Mouse (Mus musculus): ENCODE results near the gene Ufsp1. TPM values are rescaled to one million over a fixed set of nuclear protein-coding genes. Genes with fewer than 3 reads are reported as not detected.

The Ufsp1 gene
- polyA plus RNA-seq, 1 experiment, result 7.4 TPM

- peaks cover 5% of the 10 kb centered on the region for H3K4me1 ChIP-seq (ENCODE audit: control insufficient read depth, insufficient read depth, insufficient read length, low read length)
- peak within 1 kb of the TSS; percentile 56 for H3K27ac ChIP-seq (replicated peaks; ENCODE audit: low read depth, low read length)
- peak within 1 kb of the TSS; percentile 98 for H3K4me3 ChIP-seq (ENCODE audit: insufficient read depth, low read depth, low read length)
Measured at GRCm38 (mm10) chr5:137307071-137307912, 12.9 kb downstream of the Ufsp1 start, which contains the start of gene Srrt. Gene Srrt (minus strand): TSS chr5:137307674.

GRCm38 (mm10) chr5:137308356-137308755 is 13.9 kb downstream of the Ufsp1 start:
- no peak overlapping the region for H3K27ac ChIP-seq (replicated peaks; ENCODE audit: low read depth, low read length)
- H3K4me1 ChIP-seq (ENCODE audit: control insufficient read depth, insufficient read depth, insufficient read length, low read length), result peaks cover 12% of the 10 kb centered on the region
- no peak overlapping the region for H3K4me3 ChIP-seq (ENCODE audit: insufficient read depth, low read depth, low read length)

GRCm38 (mm10) chr5:137313466-137314192 is 19.2 kb downstream of the Ufsp1 start:
- H3K27ac ChIP-seq (replicated peaks; ENCODE audit: low read depth, low read length), result peak overlapping the region; percentile 86
- peak overlapping the region; percentile 80 for H3K4me3 ChIP-seq (ENCODE audit: insufficient read depth, low read depth, low read length)

GRCm38 (mm10) chr5:137314193-137315083 is 20.0 kb downstream of the Ufsp1 start, which contains the start of gene Trip6:
Gene Trip6 (minus strand): TSS chr5:137314404.
- peaks cover 7% of the 10 kb centered on the region; the same call in 1 of the 2 replicates for H3K4me1 ChIP-seq (ENCODE audit: control insufficient read depth, insufficient read depth, insufficient read length, low read length)
- peak within 1 kb of the TSS; percentile 86 for H3K27ac ChIP-seq (replicated peaks; ENCODE audit: low read depth, low read length)
- peak within 1 kb of the TSS; percentile 80 for H3K4me3 ChIP-seq (ENCODE audit: insufficient read depth, low read depth, low read length)

More at GRCm38 (mm10) chr5:137313466-137314192, 19.2 kb downstream of the Ufsp1 start:
- H3K4me1 ChIP-seq (ENCODE audit: control insufficient read depth, insufficient read depth, insufficient read length, low read length), result peaks cover 7% of the 10 kb centered on the region; the same call in 1 of the 2 replicates

DNA sequence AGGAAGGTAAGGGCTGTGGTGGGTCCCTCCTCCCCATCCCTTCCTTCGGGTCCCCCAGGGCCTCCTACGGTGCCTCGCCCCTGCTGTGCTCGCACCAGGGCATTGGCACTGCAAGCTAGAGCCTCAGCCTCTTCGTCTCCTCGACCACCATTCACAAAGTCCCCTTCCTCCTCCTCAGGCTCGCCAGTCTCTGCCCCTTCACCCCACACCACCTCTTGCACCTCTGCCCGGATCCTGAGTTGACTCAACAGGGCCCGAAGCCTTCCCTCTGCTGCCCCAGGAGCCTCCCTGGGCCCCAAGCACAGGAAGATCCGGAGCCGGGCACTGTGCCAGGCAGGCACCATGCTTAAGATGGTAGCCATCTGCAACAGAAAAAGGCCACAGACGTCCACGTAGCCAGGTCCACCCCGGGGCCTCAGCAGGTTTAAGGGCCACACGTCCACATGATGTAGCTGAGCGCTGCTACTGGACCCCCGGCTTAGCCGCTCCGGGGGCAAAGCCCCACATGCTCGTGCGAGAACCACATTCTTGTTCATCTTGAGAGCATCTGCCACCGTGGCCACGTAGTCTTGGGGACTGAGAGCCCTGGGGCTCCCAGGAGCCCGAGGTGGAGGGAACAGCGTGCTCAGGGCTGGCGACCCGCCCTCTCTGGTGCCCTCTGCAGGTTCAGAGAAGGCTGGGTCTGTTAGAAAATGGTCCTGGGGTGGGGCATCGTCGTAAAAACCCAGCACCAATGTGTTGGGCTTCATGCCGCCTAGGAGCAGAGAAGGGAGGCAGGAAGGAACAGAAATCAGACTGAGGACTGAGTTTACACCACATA is 20.9 kb downstream of the Ufsp1 start:
- H3K4me3 ChIP-seq (ENCODE audit: insufficient read depth, low read depth, low read length), result no peak overlapping the region
- H3K27ac ChIP-seq (replicated peaks; ENCODE audit: low read depth, low read length), result no peak overlapping the region

DNA sequence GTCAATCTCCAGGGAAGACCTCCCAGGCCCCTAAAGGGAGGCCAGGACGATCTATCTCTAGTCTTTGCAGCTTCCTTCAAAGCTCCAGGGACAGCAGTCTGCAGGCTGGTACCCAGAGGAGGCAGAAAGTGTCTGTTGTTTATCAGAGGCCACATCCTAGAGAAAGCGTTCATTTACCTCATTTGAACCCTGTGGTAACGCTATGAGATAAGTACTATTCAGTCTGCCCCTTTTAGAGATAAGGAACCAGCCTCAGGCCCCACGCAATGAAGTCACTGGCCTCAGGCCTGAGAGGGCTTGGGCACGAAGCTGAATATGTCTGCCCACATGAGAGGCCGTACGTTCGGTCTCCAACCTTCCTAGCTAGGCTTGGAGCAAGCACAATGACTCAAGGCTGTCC is 22.9 kb downstream of the Ufsp1 start:
- peaks cover 7% of the 10 kb centered on the region; the same call in 1 of the 2 replicates for H3K4me1 ChIP-seq (ENCODE audit: control insufficient read depth, insufficient read depth, insufficient read length, low read length)
- H3K4me3 ChIP-seq (ENCODE audit: insufficient read depth, low read depth, low read length), result no peak overlapping the region
- H3K27ac ChIP-seq (replicated peaks; ENCODE audit: low read depth, low read length), result no peak overlapping the region

More for the DNA sequence above, 20.9 kb downstream of the Ufsp1 start:
- H3K4me1 ChIP-seq (ENCODE audit: control insufficient read depth, insufficient read depth, insufficient read length, low read length), result peaks cover 7% of the 10 kb centered on the region; the same call in 1 of the 2 replicates

DNA sequence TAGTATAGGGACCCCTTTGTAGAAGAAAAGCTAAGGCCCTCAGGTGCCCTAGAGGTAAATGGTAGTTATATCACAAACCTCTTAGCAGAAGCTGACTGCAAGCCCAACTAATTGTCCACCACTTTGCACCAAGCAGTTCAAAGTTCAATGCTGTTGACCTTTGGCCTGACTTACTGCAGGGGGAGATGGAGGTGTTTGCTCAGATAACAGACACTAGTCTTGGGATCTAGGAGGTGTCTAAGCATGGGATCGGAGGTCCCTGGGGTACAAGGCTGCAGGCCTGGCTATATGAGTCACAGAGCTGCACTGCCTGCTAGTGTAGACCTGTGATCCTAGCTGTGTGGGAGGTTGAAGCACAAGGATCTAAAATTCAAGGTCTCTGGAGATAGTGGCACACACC is 24.1 kb downstream of the Ufsp1 start:
- H3K4me3 ChIP-seq (ENCODE audit: insufficient read depth, low read depth, low read length), result no peak overlapping the region
- no peak overlapping the region for H3K27ac ChIP-seq (replicated peaks; ENCODE audit: low read depth, low read length)
- no peaks in the 10 kb centered on the region for H3K4me1 ChIP-seq (ENCODE audit: control insufficient read depth, insufficient read depth, insufficient read length, low read length)

DNA sequence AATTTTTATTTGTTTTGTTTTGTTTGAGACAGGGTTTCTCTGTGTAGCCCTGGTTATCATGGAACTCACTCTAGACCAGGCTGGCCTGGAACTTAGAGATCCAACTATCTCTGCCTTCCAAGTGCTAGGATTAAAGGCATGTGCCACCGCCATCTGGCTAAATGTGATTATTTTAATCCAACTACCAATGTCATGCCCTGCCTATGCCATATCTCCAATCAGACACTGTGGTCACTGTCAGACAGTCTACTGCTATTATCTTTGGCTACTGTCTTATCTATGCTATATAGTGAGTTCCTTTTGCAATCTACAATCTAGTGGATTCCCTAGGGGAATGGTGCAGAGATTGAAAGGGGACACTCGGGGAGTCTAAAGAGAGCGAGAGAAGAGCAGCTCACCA is 26.6 kb downstream of the Ufsp1 start:
- Histone ChIP-seq H3K4me3 (ENCODE audit: insufficient read depth, low read depth, low read length) (no peak overlapping the region), H3K4me1 (ENCODE audit: control insufficient read depth, insufficient read depth, insufficient read length, low read length) (no peaks in the 10 kb centered on the region), H3K27ac (replicated peaks; ENCODE audit: low read depth, low read length) (no peak overlapping the region)

DNA sequence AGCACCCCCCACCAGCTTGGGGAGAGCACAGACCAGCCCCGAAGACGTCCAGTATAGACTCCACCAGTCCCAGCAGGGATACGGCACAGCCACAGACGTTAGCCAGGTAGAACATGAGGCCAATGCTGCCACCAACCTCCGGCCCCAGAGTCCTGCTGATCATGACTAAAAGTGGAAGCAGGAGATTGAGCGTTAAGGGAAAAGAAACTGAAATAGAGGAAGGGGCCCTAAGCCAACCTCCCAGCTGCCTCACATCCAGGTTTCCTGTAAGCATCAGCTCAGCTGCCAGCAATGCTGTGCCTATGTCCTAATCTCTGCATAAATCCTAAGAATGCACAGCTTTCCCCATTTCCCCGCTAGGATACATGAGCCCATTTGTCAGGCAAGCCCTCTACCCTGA is 36.5 kb downstream of the Ufsp1 start:
- no peak overlapping the region for H3K4me3 ChIP-seq (ENCODE audit: insufficient read depth, low read depth, low read length)
- H3K27ac ChIP-seq (replicated peaks; ENCODE audit: low read depth, low read length), result no peak overlapping the region

DNA sequence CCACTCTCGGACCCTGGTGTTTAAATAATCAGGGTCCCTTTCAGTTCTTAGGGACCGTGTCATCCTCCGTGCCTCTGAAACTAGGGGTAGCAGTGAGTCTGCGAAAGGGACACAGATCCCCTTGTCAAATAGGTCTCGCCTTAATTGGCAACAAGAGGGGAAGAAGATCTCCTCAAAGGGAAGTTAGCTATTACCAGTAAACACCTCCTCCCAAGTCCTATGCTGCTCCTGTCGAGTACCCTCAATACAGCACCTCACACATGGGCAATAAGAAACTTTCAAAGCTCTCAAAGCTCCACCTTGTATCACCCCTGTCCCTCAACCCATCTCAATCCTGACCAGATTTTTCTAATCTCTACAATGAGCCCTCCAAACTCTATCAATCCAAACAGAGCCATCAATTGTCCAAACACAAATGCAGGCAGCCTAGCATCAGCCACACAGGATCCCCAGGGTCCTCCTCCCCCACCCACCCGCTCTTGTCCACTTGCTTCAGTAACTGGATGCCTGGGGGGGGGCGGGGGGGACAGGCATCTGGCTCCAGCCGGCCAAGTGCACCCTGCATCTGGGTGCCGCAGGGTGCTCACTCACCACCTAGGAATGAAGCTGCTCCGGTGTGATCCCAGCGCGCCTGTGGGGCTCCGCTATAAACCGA is 38.6 kb downstream of the Ufsp1 start:
- Histone ChIP-seq H3K4me3 (ENCODE audit: insufficient read depth, low read depth, low read length) (peak overlapping the region; percentile 50), H3K4me1 (ENCODE audit: control insufficient read depth, insufficient read depth, insufficient read length, low read length) (peaks cover 6% of the 10 kb centered on the region; the same call in 1 of the 2 replicates), H3K27ac (replicated peaks; ENCODE audit: low read depth, low read length) (no peak overlapping the region)

More for the DNA sequence above, 36.5 kb downstream of the Ufsp1 start:
- no peaks in the 10 kb centered on the region for H3K4me1 ChIP-seq (ENCODE audit: control insufficient read depth, insufficient read depth, insufficient read length, low read length)

- peaks cover 6% of the 10 kb centered on the region; the same call in 1 of the 2 replicates for H3K4me1 ChIP-seq (ENCODE audit: control insufficient read depth, insufficient read depth, insufficient read length, low read length)
- no peak within 1 kb of the TSS for H3K27ac ChIP-seq (replicated peaks; ENCODE audit: low read depth, low read length)
- H3K4me3 ChIP-seq (ENCODE audit: insufficient read depth, low read depth, low read length), result peak within 1 kb of the TSS; percentile 50
Measured at GRCm38 (mm10) chr5:137333512-137334174, 39.2 kb downstream of the Ufsp1 start, which contains the start of gene Slc12a9. Gene Slc12a9 (minus strand): TSS chr5:137333597.

DNA sequence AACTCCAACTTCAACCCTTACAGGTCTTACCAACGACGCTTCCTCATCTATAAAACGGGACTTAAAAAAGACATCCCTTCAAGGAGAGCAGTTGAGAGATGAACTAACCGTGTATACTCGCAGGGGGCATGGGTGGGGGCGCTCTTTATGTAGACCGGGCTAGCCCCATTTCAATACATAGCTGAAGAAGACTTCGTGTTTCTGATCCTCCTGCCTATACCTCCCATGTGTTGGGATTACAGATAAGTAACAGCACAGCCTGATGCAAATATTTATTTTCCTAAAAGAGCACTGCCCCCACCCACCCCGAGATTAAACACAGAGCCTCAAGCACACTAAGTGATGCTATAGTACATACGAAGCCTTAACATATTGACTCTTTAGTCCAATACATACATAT is 39.9 kb downstream of the Ufsp1 start:
- Histone ChIP-seq H3K27ac (replicated peaks; ENCODE audit: low read depth, low read length) (no peak overlapping the region), H3K4me3 (ENCODE audit: insufficient read depth, low read depth, low read length) (no peak overlapping the region), H3K4me1 (ENCODE audit: control insufficient read depth, insufficient read depth, insufficient read length, low read length) (peaks cover 6% of the 10 kb centered on the region; the same call in 1 of the 2 replicates)

- H3K4me3 ChIP-seq (ENCODE audit: insufficient read depth, low read depth, low read length), result no peak overlapping the region
- H3K4me1 ChIP-seq (ENCODE audit: control insufficient read depth, insufficient read depth, insufficient read length, low read length), result peaks cover 6% of the 10 kb centered on the region
- H3K27ac ChIP-seq (replicated peaks; ENCODE audit: low read depth, low read length), result no peak overlapping the region
Measured at GRCm38 (mm10) chr5:137335066-137335465, 40.6 kb downstream of the Ufsp1 start.
